Mouse (Mus musculus): ENCODE data around the gene Tulp2.

Tulp2 gene

DNA sequence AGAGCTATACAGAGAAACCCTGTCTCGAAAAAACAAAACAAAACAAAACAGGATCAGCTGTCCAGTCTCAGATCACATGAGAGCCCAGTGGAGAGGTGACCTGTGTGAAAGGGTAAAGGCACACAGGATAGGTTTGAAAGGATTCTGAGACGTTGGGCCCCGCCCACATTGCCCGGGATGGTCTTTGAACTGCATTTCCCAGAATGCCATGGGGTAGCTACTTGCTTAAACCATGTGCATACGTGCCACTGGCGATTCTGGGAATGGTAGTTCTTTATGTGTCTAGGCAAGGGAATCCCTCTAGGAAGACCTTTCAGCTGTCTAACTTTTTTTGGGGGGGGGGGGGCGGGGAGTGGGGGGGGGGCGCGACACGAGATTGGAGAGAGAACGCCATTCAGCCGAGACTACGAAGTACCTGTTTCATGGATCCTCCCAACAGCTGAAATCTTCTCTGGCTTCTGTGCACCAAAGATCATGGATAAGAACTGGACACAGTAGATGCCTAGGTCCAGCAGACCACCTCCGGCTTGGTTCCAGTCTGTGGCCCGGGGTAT, at the start of gene Tulp2:
Tulp2 (plus strand) TSS at position 504 of the 554 bp plus-strand sequence.
- peak; percentile 79 for DNase-seq

DNA sequence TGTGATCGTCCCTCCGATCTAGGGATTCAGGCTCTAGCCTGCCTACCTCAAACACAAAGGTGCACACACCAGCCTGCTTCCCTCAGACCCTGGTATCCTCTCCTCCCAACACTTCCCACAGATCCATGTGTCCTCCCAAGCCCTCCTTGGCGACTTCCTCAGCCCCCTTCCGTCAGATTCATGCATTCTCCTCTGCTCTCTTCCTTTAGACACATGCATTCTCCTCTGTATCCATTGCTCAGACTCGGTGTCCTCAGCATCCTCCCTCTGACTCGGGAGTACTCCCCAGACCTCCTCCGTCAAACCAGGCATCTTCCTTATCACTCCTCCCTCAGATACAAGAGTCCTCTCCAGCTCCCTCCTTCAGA, 47.9 kb upstream of the Tulp2 start:
- DNase-seq = no peak

- peak; percentile 100 for DNase-seq
These were observed 47.3 kb upstream of the Tulp2 start, which contains the start of gene Gys1 for GRCm38 (mm10) chr7:45434203-45435015. Gene Gys1, plus strand, starts transcription at chr7:45434844.

- DNase-seq = no peak
These were observed 46.6 kb upstream of the Tulp2 start for GRCm38 (mm10) chr7:45435038-45435437.

DNA sequence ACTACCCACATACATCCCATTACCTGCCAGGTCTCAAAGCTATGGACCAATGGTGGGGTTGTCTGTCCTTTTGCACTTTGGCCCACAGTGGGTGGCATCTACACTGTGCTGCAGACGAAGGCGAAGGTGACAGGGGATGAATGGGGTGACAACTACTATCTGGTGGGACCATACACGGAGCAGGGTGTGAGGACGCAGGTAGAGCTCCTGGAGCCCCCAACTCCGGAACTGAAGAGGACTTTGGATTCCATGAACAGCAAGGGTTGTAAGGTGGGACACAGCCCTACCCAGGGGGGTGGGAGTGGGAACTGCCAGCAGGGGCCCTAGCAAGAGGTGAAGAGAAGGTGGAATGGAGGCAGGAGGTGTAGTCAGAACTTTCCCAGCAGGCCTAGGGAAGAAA, 45.2 kb upstream of the Tulp2 start:
- DNase-seq = no peak

- DNase-seq = no peak
These were observed 44.6 kb upstream of the Tulp2 start for GRCm38 (mm10) chr7:45437046-45437445.

- DNase-seq = peak in 1 of 2 experiments; percentile 32
These were observed 44.0 kb upstream of the Tulp2 start, which contains the start of gene Ruvbl2 for GRCm38 (mm10) chr7:45437521-45438276. Gene Ruvbl2, minus strand, starts transcription at chr7:45438096.

GRCm38 (mm10) chr7:45443526-45444420, 37.9 kb upstream of the Tulp2 start:
- DNase-seq = no peak

- no peak for DNase-seq
These were observed 35.1 kb upstream of the Tulp2 start for GRCm38 (mm10) chr7:45446589-45446988.

GRCm38 (mm10) chr7:45447325-45447990, 34.2 kb upstream of the Tulp2 start:
- peak; percentile 56 to 71 for DNase-seq

GRCm38 (mm10) chr7:45449974-45450373, 31.7 kb upstream of the Tulp2 start:
- no peak for DNase-seq

DNA sequence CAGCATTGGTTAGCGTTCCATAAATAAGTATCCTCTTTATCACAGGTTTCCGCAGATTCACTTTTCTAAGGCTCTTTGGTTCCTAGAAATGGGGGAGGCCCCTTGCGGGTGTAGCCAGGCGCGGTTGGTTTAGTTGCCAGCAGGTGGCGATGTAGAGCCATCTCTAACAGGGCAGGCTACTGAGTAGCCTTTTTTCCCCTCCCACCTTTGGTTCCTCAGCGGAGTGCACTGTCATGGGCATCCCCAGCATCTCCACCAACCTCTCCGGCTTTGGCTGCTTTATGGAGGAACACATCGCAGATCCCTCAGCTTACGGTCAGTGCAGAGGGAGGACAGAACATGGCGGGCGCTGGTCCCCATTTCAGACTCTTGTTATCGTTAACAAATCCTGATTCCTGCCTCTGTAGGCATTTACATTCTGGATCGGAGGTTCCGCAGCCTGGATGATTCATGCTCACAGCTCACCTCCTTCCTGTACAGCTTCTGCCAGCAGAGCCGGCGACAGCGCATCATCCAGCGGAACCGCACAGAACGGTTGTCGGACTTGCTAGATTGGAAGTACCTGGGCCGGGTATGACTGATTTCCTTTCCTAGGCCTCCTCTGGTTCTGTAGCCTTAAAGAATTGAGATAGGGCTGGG, 30.2 kb upstream of the Tulp2 start:
- peak; percentile 93 to 95 for DNase-seq

- DNase-seq = no peak
These were observed 26.7 kb upstream of the Tulp2 start for GRCm38 (mm10) chr7:45454971-45455370.

GRCm38 (mm10) chr7:45455932-45456696, 25.6 kb upstream of the Tulp2 start:
- DNase-seq = no peak

DNA sequence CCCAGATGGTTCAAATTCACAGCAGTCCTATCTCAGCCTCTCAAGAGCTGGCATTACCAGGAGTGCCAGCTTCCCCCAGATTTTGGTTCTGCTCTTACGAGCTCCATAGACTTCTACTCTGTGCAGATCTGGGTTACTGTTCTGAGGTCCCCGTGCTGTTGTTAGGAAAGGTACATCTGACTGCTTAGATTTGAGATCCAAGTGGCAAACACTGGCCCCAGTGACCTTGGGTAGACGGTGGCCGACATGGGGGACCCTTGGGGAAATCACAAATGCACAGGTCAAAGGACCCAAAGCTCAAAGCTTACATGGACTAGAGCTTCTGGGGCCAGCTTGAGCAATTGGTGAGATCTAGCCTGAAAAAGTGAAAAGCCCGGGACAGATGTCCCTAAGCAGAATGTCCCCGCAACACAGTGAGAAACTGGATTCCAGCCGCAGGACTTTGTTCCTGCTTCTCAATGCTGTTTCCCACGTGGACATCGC, 24.9 kb upstream of the Tulp2 start:
- no peak for DNase-seq

- DNase-seq = no peak
These were observed 24.2 kb upstream of the Tulp2 start for GRCm38 (mm10) chr7:45457204-45458060.

- DNase-seq = peak; percentile 89 to 96
These were observed 22.7 kb upstream of the Tulp2 start for GRCm38 (mm10) chr7:45458748-45459563.

DNA sequence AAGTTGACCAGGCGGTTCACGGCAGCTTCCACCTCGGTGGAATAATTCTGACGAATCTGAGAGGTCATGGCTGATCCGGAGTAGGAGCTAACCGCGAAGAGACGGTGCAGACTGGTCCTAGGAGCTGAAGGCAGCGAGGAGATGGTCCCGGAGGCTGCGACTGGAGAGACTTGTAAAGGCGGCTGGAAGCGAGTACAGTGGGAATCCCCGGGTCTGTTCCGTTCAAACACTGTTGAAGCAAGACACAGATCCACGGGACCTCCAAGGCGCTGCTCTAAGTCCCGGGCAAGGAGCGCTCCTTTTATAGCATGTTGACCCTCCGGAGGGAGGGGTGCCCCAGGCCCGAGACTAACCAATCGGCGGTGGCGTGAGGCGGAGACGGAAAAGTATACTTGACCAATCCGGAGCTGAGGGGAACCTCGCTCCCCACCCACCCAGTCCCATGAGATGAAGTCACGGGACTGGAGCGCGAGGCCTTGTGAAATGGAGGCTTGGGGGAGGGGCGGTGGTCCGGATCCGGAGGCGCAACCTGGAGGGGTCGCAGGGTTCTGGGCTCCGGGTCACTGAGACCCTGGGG, 22.0 kb upstream of the Tulp2 start, which contains the start of gene Ftl1:
Ftl1 (minus strand) TSS at position 321 of the 577 bp plus-strand sequence.
- DNase-seq = peak; percentile 96

Measured in cerebellum, postnatal 14 days (tissue).